Mouse (Mus musculus) forebrain, embryonic 16.5 days (tissue): ENCODE measurements around the gene Rinl. TPM values are rescaled to one million over a fixed set of nuclear protein-coding genes. Genes with fewer than 3 reads are reported as not detected.

ENCODE experiments used
- ATAC-seq: fragments of 200-750 bp; cut with Nextera tagmentation; 2 replicates; pipeline ENCODE4 v1.8.0; 2017; ENCODE audit warnings: mild to moderate bottlenecking, moderate library complexity
- H3K27ac ChIP-seq: fragments of 300-500 bp; sonication (generic); 2 replicates; pipeline ENCODE4 v1.5.1; 2014; ENCODE audit warnings: low read length, control low read depth
- H3K27me3 ChIP-seq: fragments of 300-500 bp; sonication (generic); replicated peaks from 2 replicates; pipeline ENCODE4 v1.6.1; 2014; ENCODE audit warnings: low read length; ENCODE audit not compliant: control insufficient read depth, insufficient read depth
- H3K36me3 ChIP-seq: fragments of 300-500 bp; sonication (generic); 2 replicates; pipeline ENCODE4 v1.6.1; 2014; ENCODE audit not compliant: control insufficient read depth, insufficient read depth
- H3K4me1 ChIP-seq: fragments of 300-500 bp; sonication (generic); replicated peaks from 2 replicates; pipeline ENCODE4 v1.6.1; 2014; ENCODE audit warnings: low read length; ENCODE audit not compliant: control insufficient read depth, insufficient read depth
- H3K4me2 ChIP-seq: fragments of 300-500 bp; sonication (generic); 2 replicates; pipeline ENCODE4 v1.6.1; 2014; ENCODE audit warnings: mild to moderate bottlenecking, low read length, control low read depth
- H3K4me3 ChIP-seq: fragments of 300-500 bp; sonication (generic); replicated peaks from 2 replicates; pipeline ENCODE4 v1.5.1; 2014; ENCODE audit warnings: mild to moderate bottlenecking, low read length, control low read depth
- H3K9ac ChIP-seq: fragments of 300-500 bp; sonication (generic); replicated peaks from 2 replicates; pipeline ENCODE4 v1.6.1; 2014; ENCODE audit warnings: low read depth, low read length, control low read depth
- H3K9me3 ChIP-seq: fragments of 300-500 bp; sonication (generic); 2 replicates; pipeline ENCODE4 v1.6.1; 2016; ENCODE audit warnings: low read length; ENCODE audit not compliant: control insufficient read depth
- whole genome bisulfite sequencing: fragments of 180-500 bp; shearing (Covaris S2); extraction: QIAGEN DNeasy Blood & Tissue Kit; methylation state at CpG from one replicate; pipeline ENCODE4 v1.1.7; 2014; 5-methylcytosine and 5-hydroxymethylcytosine counted together
- polyA plus RNA-seq: library from polyadenylated mRNA; unstranded; fragments of >200 nt; fragmentation: Nextera tagmentation; extraction: Ambion mirVana; gene quantifications from 2 replicates; pipeline ENCODE4 v1.2.1, GENCODE M21; 2015

Gene Rinl
- polyA plus RNA-seq, 1 experiment from 2014 or later: 1.3 TPM

DNA sequence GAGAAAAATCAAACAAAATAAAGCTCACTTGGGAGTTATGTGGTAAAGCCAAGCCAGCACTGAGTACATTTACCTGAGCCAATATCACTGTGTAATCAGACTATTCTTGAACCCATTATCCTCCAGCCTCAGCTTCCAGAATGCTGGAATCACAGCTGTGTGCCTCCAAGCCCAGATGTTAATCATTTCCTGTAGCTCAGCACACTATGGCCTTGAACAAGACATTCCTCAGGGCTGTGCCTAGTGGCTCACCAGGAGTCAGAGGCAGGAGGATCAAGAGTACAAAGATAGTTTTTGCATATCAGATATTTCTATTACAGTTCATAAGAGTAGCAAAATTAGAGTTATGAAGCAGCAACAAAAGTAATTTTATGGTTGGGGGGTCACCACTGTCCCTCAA is 2.9 kb downstream of the Rinl start:
- Histone ChIP-seq H3K4me2 (no peak overlapping the region), H3K9me3 (no peaks in the 10 kb centered on the region), H3K27ac (no peak overlapping the region), H3K4me3 (no peak overlapping the region), H3K9ac (no peak overlapping the region), H3K27me3 (no peaks in the 10 kb centered on the region), H3K36me3 (no peaks in the 10 kb centered on the region), H3K4me1 (peaks cover 3% of the 10 kb centered on the region)
- ATAC-seq: no peak

DNA sequence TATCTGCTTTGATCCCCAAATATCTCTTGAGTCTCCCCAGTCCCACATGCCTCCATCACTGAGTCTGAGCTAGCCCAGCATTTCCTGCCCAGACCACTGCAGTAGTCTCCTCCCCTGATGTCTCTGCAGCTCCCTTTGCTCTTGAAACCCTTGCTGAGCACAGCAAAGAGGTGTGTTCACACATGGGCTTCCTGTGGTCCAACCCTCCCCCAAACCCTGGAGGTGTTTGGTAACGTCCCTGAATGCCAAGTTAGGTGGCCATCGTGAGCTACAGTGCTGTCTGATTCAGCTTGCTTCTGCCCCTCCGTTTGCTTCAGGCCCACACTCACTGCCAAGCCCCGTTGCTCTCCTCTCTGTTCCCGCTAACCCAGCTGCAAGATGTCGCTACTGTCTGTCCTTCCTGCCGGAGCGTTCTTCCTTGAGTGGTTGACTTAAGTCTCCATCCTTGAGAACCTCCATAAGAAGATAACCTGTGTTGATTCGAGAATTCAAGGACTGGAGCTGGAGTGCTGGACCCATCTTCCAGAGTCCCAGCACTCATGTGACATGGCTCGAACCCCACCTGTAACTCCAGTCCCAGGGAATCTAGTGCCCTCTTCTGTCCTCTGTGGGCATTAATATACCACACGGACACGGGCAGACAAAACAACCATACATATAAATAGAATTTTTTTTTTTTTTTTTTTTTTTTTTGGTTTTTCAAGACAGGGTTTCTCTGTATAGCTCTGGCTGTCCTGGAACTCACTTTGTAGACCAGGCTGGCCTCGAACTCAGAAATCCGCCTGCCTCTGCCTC is 3.8 kb downstream of the Rinl start:
- Histone ChIP-seq H3K27ac (no peak overlapping the region), H3K4me1 (peaks cover 6% of the 10 kb centered on the region), H3K4me3 (no peak overlapping the region), H3K9me3 (no peaks in the 10 kb centered on the region), H3K4me2 (no peak overlapping the region), H3K9ac (no peak overlapping the region), H3K27me3 (no peaks in the 10 kb centered on the region), H3K36me3 (no peaks in the 10 kb centered on the region)
- ATAC-seq: no peak
- 83% methylated on average over 13 of the region's 14 CpGs for WGBS

- ATAC-seq: no peak
- Histone ChIP-seq H3K27ac (no peak overlapping the region), H3K4me2 (no peak overlapping the region), H3K9ac (no peak overlapping the region), H3K9me3 (no peaks in the 10 kb centered on the region), H3K36me3 (no peaks in the 10 kb centered on the region), H3K4me3 (no peak overlapping the region), H3K4me1 (peaks cover 6% of the 10 kb centered on the region), H3K27me3 (no peaks in the 10 kb centered on the region)
- 51% methylated on average over 2 of the region's 2 CpGs for WGBS
Observed at GRCm38 (mm10) chr7:28793834-28794233, 5.1 kb downstream of the Rinl start.

DNA sequence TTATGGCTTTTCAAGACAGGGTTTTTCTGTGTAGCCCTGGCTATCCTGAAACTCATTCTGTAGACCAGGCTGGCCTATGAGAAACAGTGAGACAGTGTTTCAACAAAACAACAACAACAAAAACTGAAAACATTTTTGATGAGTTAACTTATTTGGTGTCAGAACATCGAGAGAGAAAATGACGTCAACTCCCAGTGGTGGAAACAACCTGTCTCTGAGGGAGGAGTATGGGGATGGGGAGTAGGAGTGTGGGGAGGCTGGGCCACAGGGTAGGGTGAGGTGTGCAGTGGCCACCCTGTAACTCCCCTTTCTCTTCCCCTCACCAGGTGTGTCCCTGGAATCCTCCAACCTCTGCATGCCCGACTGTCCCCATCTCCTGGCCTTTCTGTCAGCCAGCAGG is 5.7 kb downstream of the Rinl start:
- Histone ChIP-seq H3K36me3 (no peaks in the 10 kb centered on the region), H3K4me1 (peaks cover 6% of the 10 kb centered on the region), H3K9ac (no peak overlapping the region), H3K4me3 (no peak overlapping the region), H3K27ac (no peak overlapping the region), H3K9me3 (no peaks in the 10 kb centered on the region), H3K27me3 (no peaks in the 10 kb centered on the region), H3K4me2 (no peak overlapping the region)
- 82% methylated on average over 3 of the region's 3 CpGs for WGBS
- ATAC-seq: no peak

DNA sequence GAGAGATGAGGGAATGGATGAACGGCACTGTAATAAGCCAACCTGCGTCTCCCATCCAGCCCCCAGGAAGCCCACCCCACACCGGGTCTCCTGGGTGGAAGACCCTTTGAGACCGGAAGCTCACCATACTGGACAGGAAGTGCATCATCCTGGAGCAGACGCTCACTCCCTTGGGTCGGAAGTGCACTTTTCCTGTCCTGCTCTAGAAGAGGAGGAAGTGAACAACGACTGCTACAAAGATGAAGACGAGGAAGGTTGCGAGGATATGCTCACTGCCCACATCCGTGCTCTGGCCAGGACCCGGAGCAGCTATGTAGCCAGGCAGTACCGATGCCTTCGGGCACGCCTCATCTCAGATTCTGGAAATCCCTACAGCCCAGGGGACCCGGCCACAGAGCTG is 7.1 kb downstream of the Rinl start:
- Histone ChIP-seq H3K4me3 (no peak overlapping the region), H3K36me3 (no peaks in the 10 kb centered on the region), H3K9me3 (no peaks in the 10 kb centered on the region), H3K9ac (no peak overlapping the region), H3K27ac (no peak overlapping the region; the same call in 1 of the 2 replicates), H3K27me3 (no peaks in the 10 kb centered on the region), H3K4me2 (no peak overlapping the region), H3K4me1 (peaks cover 6% of the 10 kb centered on the region)
- ATAC-seq: no peak
- 83% methylated on average over 15 of the region's 15 CpGs for WGBS

DNA sequence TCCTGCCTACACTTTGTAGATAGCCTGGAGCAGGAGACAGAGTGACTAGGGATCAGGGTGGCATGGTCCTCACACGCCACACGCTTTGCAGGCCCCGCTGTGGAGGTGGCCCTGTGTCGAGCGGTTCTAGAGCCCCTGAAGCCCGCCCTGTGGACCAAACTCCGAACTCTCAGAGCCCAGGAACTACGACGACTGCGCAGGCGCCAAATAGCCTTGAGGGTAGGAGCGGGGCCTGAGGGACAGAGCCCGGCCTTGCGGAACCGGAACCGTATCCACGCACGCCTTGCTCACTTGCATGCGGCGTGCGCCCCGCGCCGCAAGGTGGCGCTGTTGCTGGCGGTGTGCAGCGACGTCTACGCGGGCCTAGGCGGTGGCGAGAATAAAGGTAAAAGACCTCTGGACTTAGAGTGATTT is 7.8 kb downstream of the Rinl start:
- Histone ChIP-seq H3K9ac (peak overlapping the region; percentile 35; the same call in 1 of the 2 replicates), H3K27ac (no peak overlapping the region), H3K4me3 (peak overlapping the region; percentile 5), H3K36me3 (no peaks in the 10 kb centered on the region), H3K4me2 (peak overlapping the region; percentile 42), H3K27me3 (no peaks in the 10 kb centered on the region), H3K9me3 (no peaks in the 10 kb centered on the region), H3K4me1 (peaks cover 6% of the 10 kb centered on the region)
- ATAC-seq: peak; percentile 72; the same call in 1 of the 2 replicates
- 12% methylated on average over 32 of the region's 32 CpGs for WGBS

DNA sequence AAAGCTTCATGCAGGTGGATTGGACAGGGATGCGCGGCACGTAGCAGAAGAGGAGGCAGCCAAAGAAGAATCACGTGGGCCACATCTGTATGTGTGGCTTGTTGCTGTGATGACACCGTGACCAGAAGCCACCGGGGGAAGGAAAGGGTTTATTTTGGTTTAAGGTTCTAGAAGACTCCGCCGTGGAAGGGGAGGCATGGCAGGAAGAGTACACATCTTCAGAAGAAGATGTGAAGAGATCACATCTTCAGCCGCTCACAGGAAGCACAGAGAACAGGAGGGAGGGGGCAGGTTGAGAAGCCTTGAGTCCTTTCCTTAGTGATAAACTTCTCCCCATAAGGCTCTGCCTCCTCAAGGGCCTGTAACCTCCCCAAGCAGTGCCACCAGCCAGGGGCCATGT is 11.2 kb downstream of the Rinl start:
- no peaks in the 10 kb centered on the region for H3K36me3 ChIP-seq
- no peak overlapping the region for H3K4me2 ChIP-seq
- peaks cover 17% of the 10 kb centered on the region for H3K4me1 ChIP-seq
- H3K9ac ChIP-seq: no peak overlapping the region
- H3K4me3 ChIP-seq: no peak overlapping the region
- no peak overlapping the region for H3K27ac ChIP-seq
- ATAC-seq: no peak
- no peaks in the 10 kb centered on the region for H3K27me3 ChIP-seq
- WGBS: 95% methylated on average over 9 of the region's 9 CpGs
- H3K9me3 ChIP-seq: no peaks in the 10 kb centered on the region

DNA sequence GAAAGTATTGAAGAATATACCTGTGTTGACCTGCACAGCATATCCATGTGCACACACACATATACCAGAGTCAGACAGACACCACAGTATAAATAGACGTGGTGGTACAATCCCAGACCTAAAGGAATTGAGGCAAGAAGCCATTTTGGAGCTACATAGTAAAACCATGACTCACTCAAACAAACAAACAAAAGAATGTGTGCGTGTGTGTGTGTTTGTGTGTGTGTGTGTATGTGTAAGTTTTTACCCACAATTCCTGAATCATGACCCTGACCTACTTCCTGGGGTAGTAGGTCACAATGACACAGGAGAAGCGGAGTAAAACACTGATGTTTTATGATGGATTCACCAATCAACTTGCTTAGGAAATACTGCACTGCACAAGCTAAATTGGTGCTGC is 12.7 kb downstream of the Rinl start:
- no peak overlapping the region for H3K27ac ChIP-seq
- no peaks in the 10 kb centered on the region for H3K9me3 ChIP-seq
- ATAC-seq: no peak
- H3K9ac ChIP-seq: no peak overlapping the region
- H3K4me1 ChIP-seq: peaks cover 16% of the 10 kb centered on the region
- H3K27me3 ChIP-seq: no peaks in the 10 kb centered on the region
- no peak overlapping the region for H3K4me2 ChIP-seq
- H3K36me3 ChIP-seq: no peaks in the 10 kb centered on the region
- H3K4me3 ChIP-seq: no peak overlapping the region
- 59% methylated on average over 3 of the region's 3 CpGs for WGBS

- Histone ChIP-seq H3K27me3 (no peaks in the 10 kb centered on the region), H3K27ac (peak overlapping the region; percentile 66), H3K36me3 (no peaks in the 10 kb centered on the region), H3K4me2 (no peak overlapping the region), H3K4me1 (peaks cover 11% of the 10 kb centered on the region), H3K9me3 (no peaks in the 10 kb centered on the region), H3K4me3 (no peak overlapping the region), H3K9ac (0 out of 2 replicates have a peak overlapping the region, but pooled peaks have one; percentile 13)
- WGBS: 14% methylated on average over 10 of the region's 10 CpGs
- ATAC-seq: peak; percentile 18; the same call in 1 of the 2 replicates
Observed at GRCm38 (mm10) chr7:28801901-28802670, 13.3 kb downstream of the Rinl start.
